Mouse (Mus musculus): ENCODE results near the gene Tmem130. TPM values are rescaled to one million over a fixed set of nuclear protein-coding genes. Genes with fewer than 3 reads are reported as not detected.

The Tmem130 gene
- total RNA-seq, 2 experiments from 2014 or later = 0.22 to 0.75 TPM

Other genes starting within 250 kb of the Tmem130 start
- gene Nptx2, start 215.9 kb downstream of the Tmem130 start, total RNA-seq (2014; fragmentation: Nextera tagmentation) = not detected in 2 replicates
- not detected in 2 replicates for gene Nptx2, start 215.9 kb downstream of the Tmem130 start, total RNA-seq (2017)
- gene Trrap, start 5.9 kb upstream of the Tmem130 start, total RNA-seq (2014; fragmentation: Nextera tagmentation) = 77.8 and 124 TPM in 2 replicates
- gene Trrap, start 5.9 kb upstream of the Tmem130 start, total RNA-seq (2017) = 33.5 and 40.3 TPM in 2 replicates
- gene Smurf1, start 204.0 kb upstream of the Tmem130 start, total RNA-seq (2014; fragmentation: Nextera tagmentation) = 1.9 and 4.1 TPM in 2 replicates
- 1.0 and 5.1 TPM in 2 replicates for gene Smurf1, start 204.0 kb upstream of the Tmem130 start, total RNA-seq (2017)

Measured in megakaryocyte-erythroid progenitor cell, adult 5-6 weeks (primary cell).